Mouse (Mus musculus) testis, adult 2 months (tissue): Measurements from ENCODE around the gene Gm20388.

Experiments
- CTCF ChIP-seq: fragments of 200-500 bp; IDR thresholded peaks from 2 replicates; pipeline ENCODE4 v1.5.1; 2012; ENCODE audit warnings: low read depth, mild to moderate bottlenecking, inconsistent platforms, low read length, moderate library complexity; ENCODE audit not compliant: control insufficient read depth, insufficient read depth, insufficient replicate concordance
- POLR2A ChIP-seq: fragments of 200-500 bp; IDR thresholded peaks from 2 replicates; pipeline ENCODE4 v1.6.1; 2012; ENCODE audit warnings: low read depth, mild to moderate bottlenecking, inconsistent platforms, low read length, moderate library complexity; ENCODE audit not compliant: control insufficient read depth

DNA sequence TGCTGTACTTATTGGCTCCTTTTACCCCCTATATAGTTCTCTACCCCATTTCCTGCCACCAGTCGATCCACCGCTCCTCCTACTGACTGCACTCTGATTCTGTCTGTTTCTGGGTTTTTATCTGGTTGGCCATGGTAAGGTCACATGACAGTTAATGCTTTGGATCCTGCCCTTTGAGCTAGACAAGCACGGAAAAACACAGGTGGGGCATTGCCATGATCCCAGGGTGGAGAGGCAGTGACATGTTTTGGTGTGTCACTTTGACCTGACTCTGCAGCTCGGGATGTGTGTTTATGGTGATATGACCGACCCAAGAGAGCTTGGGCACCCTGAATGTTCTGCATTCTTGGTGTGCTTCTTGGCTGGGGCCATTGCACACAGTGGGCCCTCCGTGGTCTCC, 98.6 kb downstream of the Gm20388 start:
- TF ChIP-seq POLR2A (no peak), CTCF (no peak)
